Mouse (Mus musculus) neural tube, embryonic 13.5 days (tissue): ENCODE measurements at regions not wholly inside any gene's neighbourhood (a gene's known extent, or its start where the extent isn't known, plus 50 kb on each side); places are given as distances from the start of the nearest gene placed in this dataset.
"Not testable (repeated sequence)": the region's sequence is repeated elsewhere in the genome, so short reads cannot be mapped to it uniquely, and the experiment has no call there.

ENCODE experiments used
- ATAC-seq: fragments of 200-750 bp; cut with Nextera tagmentation; 2 replicates; pipeline ENCODE4 v1.8.0; 2017; ENCODE audit warnings: low read depth, mild to moderate bottlenecking, moderate TSS enrichment, moderate library complexity
- H3K27ac ChIP-seq: fragments of 300-500 bp; sonication (generic); replicated peaks from 2 replicates; pipeline ENCODE4 v1.5.1; 2015; ENCODE audit warnings: moderate library complexity, mild to moderate bottlenecking, inconsistent platforms
- H3K27me3 ChIP-seq: fragments of 300-500 bp; sonication (generic); 2 replicates; pipeline ENCODE4 v1.6.1; 2015; ENCODE audit warnings: mild to moderate bottlenecking, inconsistent platforms
- H3K36me3 ChIP-seq: fragments of 300-500 bp; sonication (generic); 2 replicates; pipeline ENCODE4 v1.6.1; 2015; ENCODE audit warnings: mild to moderate bottlenecking, inconsistent platforms
- H3K4me1 ChIP-seq: fragments of 300-500 bp; sonication (generic); replicated peaks from 2 replicates; pipeline ENCODE4 v1.6.1; 2015; ENCODE audit warnings: inconsistent platforms
- H3K4me2 ChIP-seq: fragments of 300-500 bp; sonication (generic); 2 replicates; pipeline ENCODE4 v1.6.1; 2015; ENCODE audit warnings: inconsistent platforms, mild to moderate bottlenecking, moderate library complexity
- H3K4me3 ChIP-seq: fragments of 300-500 bp; sonication (generic); 2 replicates; pipeline ENCODE4 v1.5.1; 2015; ENCODE audit warnings: mild to moderate bottlenecking, inconsistent platforms
- H3K9ac ChIP-seq: fragments of 300-500 bp; sonication (generic); 2 replicates; pipeline ENCODE4 v1.6.1; 2015; ENCODE audit warnings: moderate library complexity, mild to moderate bottlenecking, inconsistent platforms
- H3K9me3 ChIP-seq: fragments of 300-500 bp; sonication (generic); 2 replicates; pipeline ENCODE4 v1.6.1; 2016; ENCODE audit warnings: inconsistent platforms
- WGBS: fragments of 180-500 bp; shearing (Covaris S2); methylation state at CpG from one replicate; pipeline ENCODE4 v1.1.7; 2015; 5-methylcytosine and 5-hydroxymethylcytosine counted together

- not testable (repeated sequence) for H3K27me3 ChIP-seq, H3K9ac ChIP-seq, H3K27ac ChIP-seq, H3K9me3 ChIP-seq, H3K36me3 ChIP-seq, H3K4me3 ChIP-seq, H3K4me2 ChIP-seq, H3K4me1 ChIP-seq
- ATAC-seq: 0 out of 2 replicates have a peak, but pooled peaks have one; percentile 27
- WGBS: 79% methylated on average over 6 of the region's 6 CpGs
These were observed 50.0 kb upstream of the Dip2c start for GRCm38 (mm10) chr13:9226339-9226738.
